Mouse (Mus musculus): ENCODE measurements at regions not wholly inside any gene's neighbourhood (a gene's known extent, or its start where the extent isn't known, plus 50 kb on each side); places are given as distances from the start of the nearest gene placed in this dataset.

DNA sequence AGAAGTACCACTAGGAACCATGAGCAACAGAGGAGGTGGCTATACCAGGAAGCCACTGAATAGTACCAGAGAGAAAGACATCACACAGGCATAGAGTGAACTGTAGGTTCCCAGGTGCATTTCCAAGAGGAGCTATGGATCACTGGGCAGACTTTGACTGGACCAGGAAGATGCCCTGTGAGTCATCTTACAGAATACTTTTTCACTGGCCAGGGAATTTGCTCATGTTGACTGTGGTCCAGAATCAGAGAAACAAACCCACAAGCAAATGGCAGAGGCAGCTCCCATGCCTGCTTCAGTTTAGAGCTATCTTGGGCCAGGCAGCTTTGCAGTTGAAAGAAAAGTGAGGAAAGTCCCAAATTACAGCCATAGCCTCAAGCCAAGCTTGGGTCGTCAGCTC is 95.0 kb downstream of the Kcna5 start:
- no peaks in the 10 kb centered on the region for H3K9me3 ChIP-seq (replicated peaks; ENCODE audit: control insufficient read depth, low read length)
- H3K4me3 ChIP-seq (ENCODE audit: low read depth, low read length): no peak overlapping the region
- TF ChIP-seq EP300 (IDR thresholded peaks at IDR 0.05; ENCODE audit: low read depth) (no peak), CTCF (IDR thresholded peaks at IDR 0.05; ENCODE audit: low read depth) (no peak)
- no peak for ATAC-seq (ENCODE audit: insufficient read depth, low read depth)
- H3K27ac ChIP-seq (ENCODE audit: low read depth): no peak overlapping the region
- 77% methylated on average over 1 of the region's 1 CpGs for WGBS
- no peaks in the 10 kb centered on the region for H3K27me3 ChIP-seq (ENCODE audit: control insufficient read depth, insufficient read depth, low read length)
- no peak overlapping the region for H3K9ac ChIP-seq (replicated peaks; ENCODE audit: low read depth, low read length)
- DNase-seq (ENCODE audit: low spot score): no peak
- no peaks in the 10 kb centered on the region for H3K4me1 ChIP-seq (ENCODE audit: control insufficient read depth, insufficient read depth)
- H3K36me3 ChIP-seq (replicated peaks; ENCODE audit: control insufficient read depth, insufficient read depth, low read length): no peaks in the 10 kb centered on the region
- no peak overlapping the region for H3K4me2 ChIP-seq (ENCODE audit: low read depth, low read length)

DNA sequence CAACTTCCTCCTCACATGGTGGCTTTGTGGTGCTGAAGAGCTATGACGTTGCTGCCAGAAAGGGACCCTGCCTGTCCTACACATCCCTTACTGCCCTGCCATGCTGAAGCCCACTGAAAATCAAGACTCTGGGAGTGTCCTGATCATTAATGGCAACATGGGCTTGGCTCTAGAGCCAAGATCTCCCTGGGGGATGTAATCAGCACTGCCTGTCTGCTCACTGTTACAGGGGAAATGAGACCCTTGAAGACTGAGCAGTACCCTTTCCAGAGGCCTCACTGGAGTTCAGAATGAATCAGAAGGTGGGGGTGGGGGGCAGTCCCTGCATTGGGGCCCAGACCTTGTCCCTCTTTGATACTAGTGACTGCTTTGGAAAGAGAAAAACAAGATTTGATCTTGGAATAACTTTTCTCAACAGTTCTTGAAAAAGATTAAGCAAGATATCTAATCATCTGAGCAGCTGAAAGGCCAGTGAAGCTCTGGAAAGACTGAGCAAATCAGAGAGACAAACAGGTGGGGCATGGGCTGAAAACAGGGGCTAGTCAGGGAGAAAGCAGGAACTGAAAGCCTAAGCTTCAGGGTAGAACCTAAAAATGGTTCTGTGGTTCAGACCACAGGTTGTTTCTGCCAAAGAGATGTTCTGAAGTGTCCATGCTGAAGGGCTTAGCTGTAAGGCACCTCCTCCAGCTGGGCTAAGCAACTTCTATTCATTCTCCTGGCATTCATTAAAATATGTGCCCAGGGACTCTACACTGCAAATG is 97.1 kb downstream of the Kcna5 start:
- no peaks in the 10 kb centered on the region for H3K9me3 ChIP-seq (replicated peaks; ENCODE audit: control insufficient read depth, low read length)
- no peak overlapping the region for H3K27ac ChIP-seq (ENCODE audit: low read depth)
- no peaks in the 10 kb centered on the region for H3K4me1 ChIP-seq (ENCODE audit: control insufficient read depth, insufficient read depth)
- H3K36me3 ChIP-seq (replicated peaks; ENCODE audit: control insufficient read depth, insufficient read depth, low read length): no peaks in the 10 kb centered on the region
- 52% methylated on average over 1 of the region's 1 CpGs for WGBS
- ATAC-seq (ENCODE audit: insufficient read depth, low read depth) (no peak), DNase-seq (ENCODE audit: low spot score) (no peak)
- no peak overlapping the region for H3K4me3 ChIP-seq (ENCODE audit: low read depth, low read length)
- H3K27me3 ChIP-seq (ENCODE audit: control insufficient read depth, insufficient read depth, low read length): no peaks in the 10 kb centered on the region
- no peak overlapping the region for H3K4me2 ChIP-seq (ENCODE audit: low read depth, low read length)
- no peak overlapping the region for H3K9ac ChIP-seq (replicated peaks; ENCODE audit: low read depth, low read length)
- TF ChIP-seq EP300 (IDR thresholded peaks at IDR 0.05; ENCODE audit: low read depth) (no peak), CTCF (IDR thresholded peaks at IDR 0.05; ENCODE audit: low read depth) (no peak)

DNA sequence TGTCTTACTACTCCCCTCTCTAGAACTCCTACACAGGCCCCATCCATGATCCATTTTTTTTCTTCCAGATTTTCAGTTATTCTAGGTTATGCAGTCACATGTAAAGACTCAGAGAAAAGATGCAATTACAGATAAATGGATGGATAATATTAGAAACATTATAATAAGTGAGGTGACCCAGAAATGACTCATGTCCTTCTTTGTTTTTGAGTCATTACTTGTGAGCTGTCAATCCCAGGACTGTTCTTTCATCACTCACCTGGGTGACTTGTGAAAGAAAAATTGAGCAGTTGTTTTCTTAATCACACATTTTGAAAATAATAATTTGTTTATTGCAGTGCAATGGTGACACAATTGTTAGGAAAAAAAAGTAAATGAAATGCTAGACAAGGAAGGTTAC is 108.0 kb downstream of the Kcna5 start:
- TF ChIP-seq CTCF (IDR thresholded peaks at IDR 0.05; ENCODE audit: low read depth) (no peak), EP300 (IDR thresholded peaks at IDR 0.05; ENCODE audit: low read depth) (no peak)
- no peaks in the 10 kb centered on the region for H3K36me3 ChIP-seq (replicated peaks; ENCODE audit: control insufficient read depth, insufficient read depth, low read length)
- no peaks in the 10 kb centered on the region for H3K9me3 ChIP-seq (replicated peaks; ENCODE audit: control insufficient read depth, low read length)
- H3K9ac ChIP-seq (replicated peaks; ENCODE audit: low read depth, low read length): no peak overlapping the region
- no peaks in the 10 kb centered on the region for H3K27me3 ChIP-seq (ENCODE audit: control insufficient read depth, insufficient read depth, low read length)
- H3K4me1 ChIP-seq (ENCODE audit: control insufficient read depth, insufficient read depth): no peaks in the 10 kb centered on the region
- ATAC-seq (ENCODE audit: insufficient read depth, low read depth): no peak
- H3K27ac ChIP-seq (ENCODE audit: low read depth): no peak overlapping the region
- H3K4me3 ChIP-seq (ENCODE audit: low read depth, low read length): no peak overlapping the region
- no peak for DNase-seq (ENCODE audit: low spot score)
- no peak overlapping the region for H3K4me2 ChIP-seq (ENCODE audit: low read depth, low read length)

DNA sequence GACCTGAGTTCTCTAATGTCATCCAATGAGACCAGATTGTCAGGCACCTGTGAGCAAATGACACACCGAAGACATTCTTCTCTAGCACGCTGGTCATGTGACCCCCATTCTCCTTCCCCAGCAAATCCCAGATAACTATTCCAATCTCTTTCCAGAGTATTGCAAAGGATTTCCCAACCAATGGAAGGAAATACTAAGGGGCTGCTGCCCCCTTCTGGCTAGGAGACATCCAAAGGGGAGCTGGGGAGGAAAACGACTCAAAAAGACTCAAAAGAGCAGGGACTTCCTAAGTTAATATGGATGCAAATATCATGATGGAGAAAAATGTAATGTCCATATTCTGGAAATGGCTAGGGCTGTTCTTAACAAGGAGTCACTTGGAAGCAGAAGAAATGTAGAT is 129.5 kb downstream of the Kcna5 start:
- WGBS: 22% methylated on average over 3 of the region's 3 CpGs

DNA sequence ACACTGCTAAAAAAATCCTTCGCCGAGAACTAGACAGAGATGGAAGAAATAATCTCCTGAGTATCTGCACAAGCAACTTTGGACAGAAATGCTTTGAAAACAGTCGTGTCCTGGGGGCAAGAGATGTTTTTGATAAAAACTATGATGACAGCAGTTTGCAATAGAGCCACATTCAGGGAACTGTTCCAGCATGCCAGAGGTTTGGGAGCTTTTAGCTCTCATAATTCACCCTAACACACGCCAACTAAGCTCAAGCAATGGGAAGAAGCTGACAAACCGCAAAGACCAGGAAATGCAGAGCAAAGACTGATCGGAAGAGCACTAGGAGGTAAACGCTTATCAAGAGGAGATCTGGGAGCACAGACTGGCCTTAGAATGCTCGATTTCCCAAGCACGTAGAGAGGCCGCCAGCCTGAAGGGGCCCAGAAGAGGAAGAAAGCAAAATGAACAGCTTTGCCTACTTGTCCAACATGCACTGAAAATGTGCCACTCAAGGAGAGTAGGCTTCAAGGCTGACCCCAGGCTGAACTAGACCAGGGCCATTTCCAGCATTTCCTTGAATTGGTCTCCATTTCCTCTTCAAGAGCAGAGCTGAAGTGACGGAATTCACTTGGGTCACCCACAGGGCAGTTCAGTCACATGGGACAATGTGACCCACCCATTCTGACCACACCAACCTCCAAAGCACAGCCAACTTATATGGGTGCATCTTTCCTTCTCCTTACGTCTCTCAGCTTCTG is 130.7 kb downstream of the Kcna5 start:
- 61% methylated on average over 12 of the region's 12 CpGs for WGBS

More for the DNA sequence above, 129.5 kb downstream of the Kcna5 start:
- no peak overlapping the region for H3K27ac ChIP-seq (ENCODE audit: low read depth)
- H3K4me2 ChIP-seq (ENCODE audit: low read depth, low read length): no peak overlapping the region
- DNase-seq (ENCODE audit: low spot score): peak; percentile 7
- no peak overlapping the region for H3K9ac ChIP-seq (replicated peaks; ENCODE audit: low read depth, low read length)
- no peak for TF ChIP-seq EP300 (IDR thresholded peaks at IDR 0.05; ENCODE audit: low read depth)
- peak; percentile 55 for TF ChIP-seq CTCF (IDR thresholded peaks at IDR 0.05; ENCODE audit: low read depth)
- H3K9me3 ChIP-seq (replicated peaks; ENCODE audit: control insufficient read depth, low read length): no peaks in the 10 kb centered on the region
- H3K36me3 ChIP-seq (replicated peaks; ENCODE audit: control insufficient read depth, insufficient read depth, low read length): no peaks in the 10 kb centered on the region
- no peaks in the 10 kb centered on the region for H3K27me3 ChIP-seq (ENCODE audit: control insufficient read depth, insufficient read depth, low read length)
- no peak overlapping the region for H3K4me3 ChIP-seq (ENCODE audit: low read depth, low read length)
- peaks cover 17% of the 10 kb centered on the region for H3K4me1 ChIP-seq (ENCODE audit: control insufficient read depth, insufficient read depth)
- ATAC-seq (ENCODE audit: insufficient read depth, low read depth): no peak

More for the DNA sequence above, 130.7 kb downstream of the Kcna5 start:
- Histone ChIP-seq H3K27me3 (ENCODE audit: control insufficient read depth, insufficient read depth, low read length) (no peaks in the 10 kb centered on the region), H3K9me3 (replicated peaks; ENCODE audit: control insufficient read depth, low read length) (no peaks in the 10 kb centered on the region), H3K4me2 (ENCODE audit: low read depth, low read length) (no peak overlapping the region), H3K36me3 (replicated peaks; ENCODE audit: control insufficient read depth, insufficient read depth, low read length) (no peaks in the 10 kb centered on the region), H3K27ac (ENCODE audit: low read depth) (no peak overlapping the region), H3K4me1 (ENCODE audit: control insufficient read depth, insufficient read depth) (peaks cover 20% of the 10 kb centered on the region), H3K4me3 (ENCODE audit: low read depth, low read length) (no peak overlapping the region), H3K9ac (replicated peaks; ENCODE audit: low read depth, low read length) (no peak overlapping the region)
- ATAC-seq (ENCODE audit: insufficient read depth, low read depth) (peak; percentile 30; the same call in 1 of the 2 replicates), DNase-seq (ENCODE audit: low spot score) (peak; percentile 39)
- TF ChIP-seq CTCF (IDR thresholded peaks at IDR 0.05; ENCODE audit: low read depth) (no peak), EP300 (IDR thresholded peaks at IDR 0.05; ENCODE audit: low read depth) (peak; percentile 39; the same call in 1 of the 2 replicates)
